Mouse (Mus musculus) embryonic facial prominence, embryonic 11.5 days (tissue): Measurements from ENCODE around the gene Inf2. TPM values are rescaled to one million over a fixed set of nuclear protein-coding genes. Genes with fewer than 3 reads are reported as not detected.

Source experiments
- ATAC-seq: fragments of 200-750 bp; cut with Nextera tagmentation; replicated peaks from 2 replicates; pipeline ENCODE4 v1.8.0; 2017; ENCODE audit warnings: low read depth; ENCODE audit not compliant: insufficient number of reproducible peaks, low FRiP score, low TSS enrichment
- DNase-seq: peaks from one replicate; pipeline ENCODE4 v3.0.0-alpha.2; 2015; ENCODE audit warnings: low spot score
- H3K27ac ChIP-seq: fragments of 300-500 bp; sonication (generic); replicated peaks from 2 replicates; pipeline ENCODE4 v1.5.1; 2014; ENCODE audit warnings: mild to moderate bottlenecking, low read depth, low read length, control low read depth
- H3K27me3 ChIP-seq: fragments of 300-500 bp; sonication (generic); 2 replicates; pipeline ENCODE4 v1.6.1; 2014; ENCODE audit warnings: mild to moderate bottlenecking, low read length, moderate library complexity, mixed read lengths; ENCODE audit not compliant: control insufficient read depth, insufficient read depth
- H3K36me3 ChIP-seq: fragments of 300-500 bp; sonication (generic); replicated peaks from 2 replicates; pipeline ENCODE4 v1.6.1; 2014; ENCODE audit warnings: low read depth, mild to moderate bottlenecking, low read length, moderate library complexity, mixed read lengths; ENCODE audit not compliant: control insufficient read depth, insufficient read depth
- H3K4me1 ChIP-seq: fragments of 300-500 bp; sonication (generic); 2 replicates; pipeline ENCODE4 v1.6.1; 2014; ENCODE audit warnings: low read length, mixed read lengths; ENCODE audit not compliant: control insufficient read depth, insufficient read depth
- H3K4me2 ChIP-seq: fragments of 300-500 bp; sonication (generic); 2 replicates; pipeline ENCODE4 v1.6.1; 2014; ENCODE audit warnings: low read depth, mild to moderate bottlenecking, control low read depth, low read length, moderate library complexity
- H3K4me3 ChIP-seq: fragments of 300-500 bp; sonication (generic); 2 replicates; pipeline ENCODE4 v1.5.1; 2014; ENCODE audit warnings: low read depth, low read length, control low read depth
- H3K9ac ChIP-seq: fragments of 300-500 bp; sonication (generic); replicated peaks from 2 replicates; pipeline ENCODE4 v1.6.1; 2014; ENCODE audit warnings: mild to moderate bottlenecking, control low read depth, low read length
- H3K9me3 ChIP-seq: fragments of 300-500 bp; sonication (generic); replicated peaks from 2 replicates; pipeline ENCODE4 v1.6.1; 2016; ENCODE audit warnings: mild to moderate bottlenecking, low read length, inconsistent platforms, mixed read lengths; ENCODE audit not compliant: control insufficient read depth
- WGBS: fragments of 180-500 bp; shearing (Covaris S2); extraction: QIAGEN DNeasy Blood & Tissue Kit; methylation state at CpG from one replicate; pipeline ENCODE4 v1.1.7; 2014; 5-methylcytosine and 5-hydroxymethylcytosine counted together
- polyA plus RNA-seq: library from polyadenylated mRNA; unstranded; fragments of >200 nt; fragmentation: Nextera tagmentation; extraction: Ambion mirVana; gene quantifications from 2 replicates; pipeline ENCODE4 v1.2.1, GENCODE M21; 2014

Inf2 gene
- polyA plus RNA-seq, 1 experiment from 2014 or later = 1.6 TPM

DNA sequence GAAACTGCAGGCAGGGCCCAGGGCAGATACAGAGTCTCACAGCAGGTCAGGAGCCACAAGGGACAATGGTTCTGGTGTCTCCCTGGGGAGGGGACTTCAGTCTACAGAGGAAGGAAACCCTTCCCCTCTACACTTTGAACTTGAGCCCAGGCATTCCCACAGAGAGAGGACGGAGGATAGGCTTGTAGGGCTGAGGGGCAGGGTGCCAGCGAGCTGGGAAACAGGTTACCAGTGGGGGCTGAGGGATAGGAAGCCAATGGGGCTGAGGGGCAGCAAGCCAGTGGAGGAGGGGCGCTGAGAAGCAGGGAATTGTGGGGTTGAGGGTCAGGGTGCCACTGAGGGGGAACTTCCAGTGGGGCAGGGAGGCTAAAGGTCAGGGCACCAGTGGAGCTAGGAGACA lies 29.4 kb upstream of the Inf2 start:
- DNase-seq = no peak
- H3K4me1 ChIP-seq = no peaks in the 10 kb centered on the region

GRCm38 (mm10) chr12:112559671-112560070 lies 28.9 kb upstream of the Inf2 start:
- H3K9me3 ChIP-seq = no peaks in the 10 kb centered on the region
- H3K4me3 ChIP-seq = no peak overlapping the region
- no peaks in the 10 kb centered on the region for H3K36me3 ChIP-seq
- no peaks in the 10 kb centered on the region for H3K4me1 ChIP-seq
- WGBS = 62% methylated on average over 6 of the region's 6 CpGs
- no peak for ATAC-seq
- DNase-seq = no peak
- no peak overlapping the region for H3K27ac ChIP-seq
- no peak overlapping the region for H3K4me2 ChIP-seq
- H3K9ac ChIP-seq = 0 out of 2 replicates have a peak overlapping the region, but pooled peaks have one; percentile 13
- no peaks in the 10 kb centered on the region for H3K27me3 ChIP-seq

More for the DNA sequence above, 29.4 kb upstream of the Inf2 start:
- no peak for ATAC-seq
- Histone ChIP-seq H3K4me2 (no peak overlapping the region), H3K4me3 (no peak overlapping the region), H3K27ac (no peak overlapping the region), H3K36me3 (no peaks in the 10 kb centered on the region), H3K9ac (0 out of 2 replicates have a peak overlapping the region, but pooled peaks have one; percentile 13), H3K9me3 (no peaks in the 10 kb centered on the region), H3K27me3 (no peaks in the 10 kb centered on the region)
- 45% methylated on average over 3 of the region's 3 CpGs for WGBS

- no peak overlapping the region for H3K27ac ChIP-seq
- H3K36me3 ChIP-seq = no peaks in the 10 kb centered on the region
- H3K4me1 ChIP-seq = no peaks in the 10 kb centered on the region
- WGBS = 59% methylated on average over 5 of the region's 5 CpGs
- no peak overlapping the region for H3K9ac ChIP-seq
- H3K4me2 ChIP-seq = no peak overlapping the region
- ATAC-seq (peak; percentile 48; the same call in 1 of the 2 replicates), DNase-seq (peak; percentile 41)
- no peaks in the 10 kb centered on the region for H3K27me3 ChIP-seq
- H3K9me3 ChIP-seq = no peaks in the 10 kb centered on the region
- H3K4me3 ChIP-seq = no peak overlapping the region
These were observed 28.3 kb upstream of the Inf2 start for GRCm38 (mm10) chr12:112560176-112560797.

DNA sequence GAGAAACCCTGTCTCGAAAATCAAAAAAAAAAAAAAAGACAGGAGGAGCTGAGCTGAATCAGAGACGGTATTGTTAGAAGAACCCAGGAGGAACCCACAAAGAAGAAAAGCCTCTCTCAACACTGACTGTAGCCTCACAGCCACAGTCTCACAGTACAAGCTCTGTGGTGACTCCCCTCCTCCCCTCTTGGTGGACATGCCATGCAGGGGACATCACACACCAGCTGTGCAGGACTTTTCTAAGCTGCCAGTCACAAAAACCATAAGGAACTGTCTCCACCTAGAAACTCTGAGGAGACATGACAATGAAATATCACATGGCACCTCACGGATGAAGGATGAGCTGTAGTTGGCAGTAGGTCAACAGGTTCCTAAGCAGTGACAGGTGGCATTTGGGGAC lies 27.4 kb upstream of the Inf2 start:
- WGBS = 53% methylated on average over 3 of the region's 3 CpGs
- ATAC-seq = no peak

GRCm38 (mm10) chr12:112562462-112562861 lies 26.1 kb upstream of the Inf2 start:
- Histone ChIP-seq H3K9me3 (no peaks in the 10 kb centered on the region), H3K27ac (no peak overlapping the region), H3K4me2 (no peak overlapping the region), H3K4me1 (no peaks in the 10 kb centered on the region), H3K9ac (no peak overlapping the region), H3K4me3 (no peak overlapping the region), H3K27me3 (no peaks in the 10 kb centered on the region), H3K36me3 (no peaks in the 10 kb centered on the region)
- 80% methylated on average over 5 of the region's 5 CpGs for WGBS
- ATAC-seq = no peak
- DNase-seq = no peak

More for the DNA sequence above, 27.4 kb upstream of the Inf2 start:
- DNase-seq = no peak
- Histone ChIP-seq H3K4me1 (no peaks in the 10 kb centered on the region), H3K9ac (no peak overlapping the region), H3K4me2 (no peak overlapping the region), H3K4me3 (no peak overlapping the region), H3K27me3 (no peaks in the 10 kb centered on the region), H3K9me3 (no peaks in the 10 kb centered on the region), H3K27ac (no peak overlapping the region), H3K36me3 (no peaks in the 10 kb centered on the region)

DNA sequence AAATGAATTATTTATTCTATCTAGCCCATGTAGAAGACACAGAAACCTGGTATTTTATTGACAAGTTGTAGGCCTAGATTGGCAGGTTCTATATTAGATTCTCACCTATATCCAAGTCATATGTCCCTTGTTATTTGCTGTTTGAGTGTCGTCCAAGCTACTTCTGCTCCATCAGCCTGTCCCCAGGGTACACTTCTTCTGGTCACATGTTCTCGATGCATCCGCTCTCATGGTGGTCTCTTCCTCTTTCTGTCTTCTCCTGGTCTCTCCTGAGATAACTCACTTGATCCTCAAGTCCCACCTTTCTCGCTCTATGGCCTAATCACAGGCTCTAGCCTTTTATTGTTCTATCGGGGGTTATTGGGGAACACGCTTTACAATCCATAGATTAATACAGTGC lies 25.6 kb upstream of the Inf2 start:
- ATAC-seq = no peak
- no peak for DNase-seq
- 86% methylated on average over 6 of the region's 6 CpGs for WGBS
- H3K27me3 ChIP-seq = no peaks in the 10 kb centered on the region
- no peaks in the 10 kb centered on the region for H3K9me3 ChIP-seq
- H3K4me2 ChIP-seq = no peak overlapping the region
- no peak overlapping the region for H3K27ac ChIP-seq
- H3K9ac ChIP-seq = no peak overlapping the region
- no peak overlapping the region for H3K4me3 ChIP-seq
- H3K4me1 ChIP-seq = no peaks in the 10 kb centered on the region
- no peaks in the 10 kb centered on the region for H3K36me3 ChIP-seq

GRCm38 (mm10) chr12:112570160-112570559 lies 18.4 kb upstream of the Inf2 start:
- Histone ChIP-seq H3K27ac (no peak overlapping the region), H3K4me2 (no peak overlapping the region), H3K4me1 (no peaks in the 10 kb centered on the region), H3K36me3 (no peaks in the 10 kb centered on the region), H3K27me3 (no peaks in the 10 kb centered on the region), H3K4me3 (no peak overlapping the region), H3K9ac (no peak overlapping the region), H3K9me3 (no peaks in the 10 kb centered on the region)
- WGBS = 89% methylated on average over 8 of the region's 8 CpGs
- no peak for DNase-seq
- no peak for ATAC-seq

- no peak for ATAC-seq
- Histone ChIP-seq H3K27ac (no peak overlapping the region), H3K36me3 (no peaks in the 10 kb centered on the region), H3K9ac (no peak overlapping the region), H3K4me3 (no peak overlapping the region), H3K27me3 (no peaks in the 10 kb centered on the region), H3K9me3 (no peaks in the 10 kb centered on the region), H3K4me1 (no peaks in the 10 kb centered on the region; the same call in 1 of the 2 replicates), H3K4me2 (no peak overlapping the region)
- 67% methylated on average over 6 of the region's 6 CpGs for whole genome bisulfite sequencing
- no peak for DNase-seq
These were observed 17.5 kb upstream of the Inf2 start for GRCm38 (mm10) chr12:112571064-112571463.
